Mouse (Mus musculus) kidney, postnatal 36 days (tissue): Measurements from ENCODE around the gene Zfp157.
A peak's percentile ranks its signal among the peaks of the same experiment; 100 is the strongest.
"Not testable (repeated sequence)": the region's sequence is repeated elsewhere in the genome, so short reads cannot be mapped to it uniquely, and the experiment has no call there.

Source experiments
- DNase-seq, 2 experiments: peaks; one replicate each; pipeline ENCODE4 v3.0.0; 2021 to 2022; ENCODE audit warnings: mixed read lengths in 2 of 2

Zfp157 gene

DNA sequence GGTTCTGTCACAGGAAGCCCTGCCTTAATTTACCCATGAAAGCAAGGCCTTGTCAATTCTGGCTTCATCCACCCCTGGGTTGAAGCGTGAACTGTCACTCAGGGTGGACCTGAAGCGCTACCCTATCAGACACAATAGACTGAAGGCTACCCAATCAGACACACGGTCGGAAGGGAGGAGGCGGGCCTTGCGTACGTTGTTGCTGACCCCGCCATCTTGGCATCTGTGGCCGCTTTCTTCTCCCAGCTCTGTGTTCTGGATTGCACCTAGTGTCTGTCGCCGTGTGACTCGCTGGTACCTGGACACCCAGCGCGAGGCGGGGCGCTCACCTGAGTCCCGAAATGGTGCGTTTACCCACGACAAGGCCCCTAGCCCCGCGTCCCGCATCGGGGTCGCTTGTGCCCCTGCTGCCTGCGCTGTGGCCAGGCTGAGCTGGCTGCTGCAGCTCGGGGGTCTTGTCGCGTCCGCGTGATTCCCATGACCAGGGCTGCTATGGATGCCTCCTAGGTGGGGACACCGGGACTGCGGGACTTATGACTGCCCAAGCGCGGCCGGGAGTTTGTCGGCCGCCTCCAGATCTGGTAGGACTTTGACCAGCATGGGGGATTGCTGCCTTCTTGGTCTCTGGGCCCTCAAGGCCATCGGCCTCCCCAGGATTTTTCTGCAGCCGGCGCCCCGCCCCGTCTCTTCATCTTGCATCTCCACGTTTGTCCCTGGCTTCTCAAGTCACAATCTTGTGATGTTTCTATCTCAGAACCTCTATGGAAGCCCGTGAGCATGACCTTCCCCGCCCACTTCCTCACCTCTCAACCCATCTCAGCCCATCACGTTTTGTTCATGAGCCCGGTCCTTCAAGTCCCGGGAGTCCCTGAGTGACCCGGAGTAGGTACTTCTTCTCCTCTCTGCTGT, at the start of gene Zfp157:
TSS of gene Zfp157 (plus strand) at position 183 of the 909 bp plus-strand sequence.
- peak; percentile 93 to 94 for DNase-seq

DNA sequence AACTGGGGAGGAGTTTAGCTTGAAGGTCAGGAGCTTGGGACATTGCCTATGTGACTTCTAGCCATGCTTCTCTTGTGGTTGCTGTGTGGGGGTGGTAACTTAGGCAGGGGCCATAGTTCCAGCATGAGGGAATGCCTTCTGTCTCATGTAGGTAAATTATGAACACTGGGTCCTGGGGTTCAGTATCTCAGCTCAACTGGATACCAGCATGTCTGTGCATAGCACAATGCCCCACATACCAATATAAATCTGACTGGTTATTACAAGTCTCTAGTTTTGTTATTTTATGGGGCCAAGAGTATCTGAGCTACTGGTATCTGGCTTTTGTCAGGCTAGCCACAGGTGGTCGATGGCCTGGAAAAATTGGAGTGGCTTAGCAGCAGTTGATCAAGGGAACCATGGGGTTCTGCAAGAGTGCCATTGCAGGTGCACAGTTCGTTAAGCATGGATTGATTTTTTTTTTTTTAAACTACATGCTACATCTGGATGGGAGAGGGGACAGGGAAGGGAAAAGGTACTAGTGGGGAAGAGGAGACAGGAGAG, 43.4 kb upstream of the Zfp157 start:
- DNase-seq, result no peak

GRCm38 (mm10) chr5:138400431-138400830, 40.8 kb upstream of the Zfp157 start:
- DNase-seq, result peak in 1 of 2 experiments; percentile 8

GRCm38 (mm10) chr5:138458371-138458770, 17.1 kb downstream of the Zfp157 start:
- DNase-seq, result no peak

DNA sequence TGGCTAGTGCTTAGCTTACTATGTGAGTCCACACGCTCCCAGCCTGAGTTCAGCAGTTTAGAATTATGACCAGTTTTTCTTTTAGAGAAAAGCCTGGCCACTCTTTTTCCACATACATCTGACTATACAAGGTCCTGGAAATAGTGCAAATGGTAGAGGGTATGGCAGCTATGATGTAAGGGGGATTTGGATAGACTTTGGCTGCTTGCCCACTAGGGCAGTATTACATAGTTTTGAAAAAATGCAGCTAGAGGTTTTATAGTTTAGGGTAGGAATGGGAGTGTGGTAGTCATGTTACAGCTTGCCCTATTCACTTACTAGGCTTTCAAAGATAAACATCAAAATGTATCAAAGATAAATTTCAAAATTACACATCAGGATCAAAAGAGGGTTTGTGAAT, 17.8 kb downstream of the Zfp157 start:
- DNase-seq, result no peak

DNA sequence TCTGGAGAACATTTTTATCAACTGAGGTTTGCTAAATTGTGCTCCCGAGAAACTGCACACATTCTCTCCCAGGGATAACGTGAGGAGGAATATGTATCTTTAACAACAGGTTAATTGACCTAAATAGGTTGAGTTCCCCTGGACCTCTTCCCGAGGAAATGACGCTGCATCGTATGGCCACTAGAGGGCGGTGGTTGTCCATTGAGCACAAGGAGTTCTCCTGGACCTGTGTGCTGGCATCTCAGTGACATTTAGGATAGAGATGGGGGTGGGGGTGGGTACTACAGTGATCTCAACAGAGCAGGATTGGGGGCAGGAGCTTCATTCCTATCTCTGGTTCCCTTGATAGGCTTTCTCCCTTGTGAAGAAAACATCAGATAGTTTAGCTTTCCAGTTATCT, 32.3 kb downstream of the Zfp157 start:
- DNase-seq, result peak; percentile 49 to 78

DNA sequence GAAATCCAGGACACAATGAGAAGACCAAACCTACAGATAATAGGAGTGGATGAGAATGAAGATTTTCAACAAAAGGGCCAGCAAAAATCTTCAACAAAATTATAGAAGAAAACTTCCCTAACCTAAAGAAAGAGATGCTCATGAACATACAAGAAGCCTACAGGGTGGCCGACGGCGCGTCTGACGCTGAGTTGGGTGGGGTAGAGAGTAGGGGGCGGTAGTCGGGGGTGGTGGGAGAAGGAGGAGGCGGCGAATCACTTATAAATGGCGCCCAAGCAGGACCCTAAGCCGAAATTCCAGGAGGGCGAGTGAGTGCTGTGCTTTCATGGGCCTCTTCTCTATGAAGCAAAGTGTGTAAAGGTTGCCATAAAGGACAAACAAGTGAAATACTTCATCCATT, 63.3 kb downstream of the Zfp157 start:
- DNase-seq, result not testable (repeated sequence)
